Mouse (Mus musculus) leukemia stem cell, adult 10-12 weeks (primary cell): ENCODE results near the gene Neurod6. TPM values are rescaled to one million over a fixed set of nuclear protein-coding genes. Genes with fewer than 3 reads are reported as not detected.

Source experiments
- polyA plus RNA-seq: library from polyadenylated mRNA; stranded (reverse); fragments of >175 nt; gene quantifications from 2 replicates; pipeline ENCODE4 v1.2.3, GENCODE M21; 2012; ENCODE audit warnings: low replicate concordance

The Neurod6 gene
- 0.08 TPM in 1 of 2 replicates, not detected in the other for polyA plus RNA-seq

DNA sequence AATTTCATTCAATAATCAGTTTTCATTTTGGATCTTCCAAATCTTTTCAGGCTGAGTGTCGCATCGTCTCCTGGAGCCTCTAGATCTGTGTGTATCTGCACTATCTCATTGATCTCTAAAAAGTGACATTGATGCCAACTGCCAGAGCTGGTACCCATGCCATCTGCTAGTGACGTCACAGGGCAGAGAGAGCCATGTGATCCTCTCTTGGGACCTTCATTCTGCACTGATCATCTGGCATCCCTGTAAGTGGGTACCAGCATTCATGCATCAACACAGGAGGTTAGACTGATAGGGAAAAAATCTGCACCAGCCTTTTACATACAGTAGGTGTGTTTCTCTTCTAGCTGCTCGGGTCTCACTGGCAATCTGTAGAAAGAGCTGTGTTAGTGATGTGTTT is at the start of gene Neurod6:
Neurod6 (minus strand) TSS at position 290 of the 400 bp plus-strand sequence.

Other genes with a start within 250 kb of the Neurod6 start
- not detected in 2 replicates for gene Adcyap1r1, start 229.3 kb downstream of the Neurod6 start, polyA plus RNA-seq
- not detected in 2 replicates for gene Itprid1, start 155.6 kb upstream of the Neurod6 start, polyA plus RNA-seq